Mouse (Mus musculus): Measurements from ENCODE around the gene Gm44502.

Gene Gm44502

GRCm38 (mm10) chr15:89429352-89430221, at the start of gene Gm44502, which contains the start of the genes C730034F03Rik and Chkb:
Gene Gm44502 (minus strand): TSS chr15:89429696.
Gene C730034F03Rik (plus strand): TSS chr15:89429589.
Gene Chkb (minus strand): TSS chr15:89429908.
- DNase-seq = peak; percentile 97

- DNase-seq = no peak
Measured at GRCm38 (mm10) chr15:89478622-89479021, 49.1 kb upstream of the Gm44502 start.

GRCm38 (mm10) chr15:89477806-89478205, 48.3 kb upstream of the Gm44502 start:
- DNase-seq = no peak

- DNase-seq = no peak
Measured at GRCm38 (mm10) chr15:89477091-89477491, 47.6 kb upstream of the Gm44502 start, which contains the start of gene Arsa. Gene Arsa (minus strand): TSS chr15:89477425.

- DNase-seq = no peak
Measured at GRCm38 (mm10) chr15:89476475-89476815, 46.9 kb upstream of the Gm44502 start.

GRCm38 (mm10) chr15:89475611-89476474, 46.3 kb upstream of the Gm44502 start:
- peak; percentile 96 for DNase-seq

GRCm38 (mm10) chr15:89475293-89475600, 45.8 kb upstream of the Gm44502 start:
- DNase-seq = no peak

GRCm38 (mm10) chr15:89474596-89475292, 45.2 kb upstream of the Gm44502 start:
- no peak for DNase-seq

GRCm38 (mm10) chr15:89473921-89474320, 44.4 kb upstream of the Gm44502 start:
- DNase-seq = no peak

GRCm38 (mm10) chr15:89473370-89473769, 43.9 kb upstream of the Gm44502 start:
- no peak for DNase-seq

GRCm38 (mm10) chr15:89471476-89471875, 42.0 kb upstream of the Gm44502 start:
- no peak for DNase-seq

- no peak for DNase-seq
Measured at GRCm38 (mm10) chr15:89468577-89468976, 39.1 kb upstream of the Gm44502 start.

- DNase-seq = no peak
Measured at GRCm38 (mm10) chr15:89465052-89465451, 35.6 kb upstream of the Gm44502 start.

- DNase-seq = no peak
Measured at GRCm38 (mm10) chr15:89463334-89464235, 34.1 kb upstream of the Gm44502 start.

- DNase-seq = no peak
Measured at GRCm38 (mm10) chr15:89462176-89462575, 32.7 kb upstream of the Gm44502 start.

- DNase-seq = peak; percentile 1
Measured at GRCm38 (mm10) chr15:89461321-89461720, 31.8 kb upstream of the Gm44502 start.

- peak; percentile 4 for DNase-seq
Measured at GRCm38 (mm10) chr15:89460298-89460697, 30.8 kb upstream of the Gm44502 start.

- peak; percentile 1 for DNase-seq
Measured at GRCm38 (mm10) chr15:89459821-89460220, 30.3 kb upstream of the Gm44502 start.

GRCm38 (mm10) chr15:89458942-89459341, 29.4 kb upstream of the Gm44502 start:
- no peak for DNase-seq

- DNase-seq = no peak
Measured at GRCm38 (mm10) chr15:89455642-89456041, 26.1 kb upstream of the Gm44502 start.

- no peak for DNase-seq
Measured at GRCm38 (mm10) chr15:89454857-89455256, 25.4 kb upstream of the Gm44502 start.

GRCm38 (mm10) chr15:89453865-89454478, 24.5 kb upstream of the Gm44502 start, which contains the start of gene Mapk8ip2:
Gene Mapk8ip2 (plus strand): TSS chr15:89453913.
- no peak for DNase-seq
